Mouse (Mus musculus): Measurements from ENCODE around the gene Ppm1h.
"Not testable (repeated sequence)": the region's sequence is repeated elsewhere in the genome, so short reads cannot be mapped to it uniquely, and the experiment has no call there.

DNA sequence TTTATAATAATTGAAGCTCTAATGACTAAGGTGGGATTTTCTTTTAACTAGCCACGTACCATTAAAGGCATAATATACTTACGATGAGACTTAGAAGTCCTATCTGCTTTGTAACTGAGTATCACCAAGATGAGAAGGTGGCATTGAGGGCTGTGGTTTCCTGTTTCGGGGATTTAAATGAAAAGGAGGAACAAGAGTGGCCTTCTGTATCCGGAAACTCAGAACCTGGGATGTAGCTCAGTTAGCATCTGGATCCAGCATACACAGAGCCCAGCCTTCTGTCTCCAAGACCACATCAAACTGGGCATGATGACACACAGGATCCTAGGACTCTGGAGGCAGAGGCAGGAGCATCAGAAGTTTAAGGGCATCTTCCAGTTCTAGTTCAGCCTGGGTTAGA, 256.8 kb downstream of the Ppm1h start:
- TF ChIP-seq CTCF, POLR2A (IDR thresholded peaks at IDR 0.05; ENCODE audit: extremely low read depth, insufficient read depth, low read length): not testable (repeated sequence)

All from cortical plate, adult 2 months (tissue).